Mouse (Mus musculus): Measurements from ENCODE around the gene Adcy1. TPM values are rescaled to one million over a fixed set of nuclear protein-coding genes. Genes with fewer than 3 reads are reported as not detected.
A peak's percentile ranks its signal among the peaks of the same experiment; 100 is the strongest.

The Adcy1 gene
- polyA plus RNA-seq, 1 experiment, result not detected

- no peak for TF ChIP-seq FLI1 (IDR thresholded peaks at IDR 0.05; ENCODE audit: low read length)
- TF ChIP-seq GATA1 (IDR thresholded peaks at IDR 0.05; ENCODE audit: borderline replicate concordance, low read length), result no peak
- no peaks in the 10 kb centered on the region for H3K27me3 ChIP-seq (replicated peaks)
- no peaks in the 10 kb centered on the region for H3K9me3 ChIP-seq
- no peaks in the 10 kb centered on the region for H3K4me1 ChIP-seq
- H3K36me3 ChIP-seq (replicated peaks; ENCODE audit: low read length), result no peaks in the 10 kb centered on the region
- H3K4me3 ChIP-seq (replicated peaks), result no peak overlapping the region
These were observed 121.1 kb downstream of the Adcy1 start for GRCm38 (mm10) chr11:7184420-7184819.

DNA sequence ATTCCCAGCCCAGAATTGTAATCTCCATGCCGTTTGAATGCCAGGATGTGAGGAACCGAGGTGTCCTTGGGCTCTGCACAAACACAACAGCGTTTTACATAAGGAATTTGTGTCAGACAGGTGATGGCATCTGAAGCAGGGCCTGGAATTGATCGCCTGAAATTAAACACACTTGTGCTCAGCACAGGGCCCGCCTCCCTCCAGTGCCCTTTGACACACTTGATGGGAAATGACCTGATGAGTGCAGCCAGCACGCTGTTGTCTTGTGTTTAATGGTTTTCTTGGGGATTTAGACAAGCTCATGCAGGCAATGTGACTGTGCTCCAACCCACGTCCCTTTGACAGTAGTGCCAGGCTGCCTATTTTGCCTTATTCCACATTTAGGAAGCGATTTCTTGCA, 124.2 kb downstream of the Adcy1 start:
- Histone ChIP-seq H3K9me3 (no peaks in the 10 kb centered on the region), H3K4me3 (replicated peaks) (no peak overlapping the region), H3K27me3 (replicated peaks) (no peaks in the 10 kb centered on the region), H3K36me3 (replicated peaks; ENCODE audit: low read length) (no peaks in the 10 kb centered on the region), H3K4me1 (no peaks in the 10 kb centered on the region)
- TF ChIP-seq FLI1 (IDR thresholded peaks at IDR 0.05; ENCODE audit: low read length), result no peak
- no peak for TF ChIP-seq GATA1 (IDR thresholded peaks at IDR 0.05; ENCODE audit: borderline replicate concordance, low read length)

DNA sequence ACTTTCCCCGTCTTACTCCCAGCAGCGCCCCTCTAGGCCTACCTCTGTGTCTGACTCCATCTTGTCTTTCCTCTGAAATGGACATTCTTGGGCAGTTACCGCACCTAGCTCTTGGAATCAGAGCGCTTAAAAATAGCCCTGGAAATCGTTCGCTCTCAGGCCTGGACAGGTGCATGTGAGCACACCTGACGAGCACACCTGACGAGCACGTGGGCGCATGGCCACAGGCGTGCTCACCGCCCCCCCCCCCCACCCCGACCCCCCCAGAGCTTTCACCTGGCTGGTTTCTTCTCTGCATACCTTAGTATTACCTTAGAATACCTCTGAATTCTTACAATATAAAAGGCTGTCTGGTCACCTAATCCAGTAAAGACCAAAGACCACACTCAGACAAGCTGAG, 125.2 kb downstream of the Adcy1 start, which contains the start of gene Gm11985:
TSS of gene Gm11985 (minus strand) at position 101 of the 400 bp plus-strand sequence.
- TF ChIP-seq FLI1 (IDR thresholded peaks at IDR 0.05; ENCODE audit: low read length) (no peak), GATA1 (IDR thresholded peaks at IDR 0.05; ENCODE audit: borderline replicate concordance, low read length) (no peak)
- Histone ChIP-seq H3K4me1 (no peaks in the 10 kb centered on the region), H3K9me3 (no peaks in the 10 kb centered on the region), H3K4me3 (replicated peaks) (no peak within 1 kb of the TSS), H3K36me3 (replicated peaks; ENCODE audit: low read length) (no peaks in the 10 kb centered on the region), H3K27me3 (replicated peaks) (no peaks in the 10 kb centered on the region)

DNA sequence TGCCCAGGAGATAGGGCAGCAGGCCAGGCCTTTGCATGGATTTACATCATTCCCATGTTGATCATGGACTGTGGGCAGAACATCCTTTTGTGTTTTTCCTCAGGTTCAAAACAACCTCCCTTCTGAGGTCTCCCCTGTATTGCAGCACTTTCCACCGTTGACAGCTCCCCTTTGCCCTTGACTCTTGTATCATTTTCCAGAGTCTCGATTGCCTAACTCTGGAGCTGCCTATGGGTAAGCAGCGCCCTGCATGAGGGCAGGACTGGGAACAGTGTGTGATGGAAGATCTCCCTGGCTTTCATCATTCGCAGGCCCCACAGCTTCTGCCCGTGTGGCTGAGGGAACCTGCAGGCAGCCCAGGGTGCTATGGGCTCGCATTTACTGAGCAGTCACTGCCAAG, 129.4 kb downstream of the Adcy1 start:
- H3K4me1 ChIP-seq, result no peaks in the 10 kb centered on the region
- H3K36me3 ChIP-seq (replicated peaks; ENCODE audit: low read length), result no peaks in the 10 kb centered on the region
- H3K9me3 ChIP-seq, result peaks cover 11% of the 10 kb centered on the region
- H3K27me3 ChIP-seq (replicated peaks), result no peaks in the 10 kb centered on the region
- H3K4me3 ChIP-seq (replicated peaks), result no peak overlapping the region
- no peak for TF ChIP-seq FLI1 (IDR thresholded peaks at IDR 0.05; ENCODE audit: low read length)
- no peak for TF ChIP-seq GATA1 (IDR thresholded peaks at IDR 0.05; ENCODE audit: borderline replicate concordance, low read length)

GRCm38 (mm10) chr11:7193134-7193533, 129.8 kb downstream of the Adcy1 start:
- peaks cover 14% of the 10 kb centered on the region for H3K9me3 ChIP-seq
- no peaks in the 10 kb centered on the region for H3K4me1 ChIP-seq
- H3K36me3 ChIP-seq (replicated peaks; ENCODE audit: low read length), result no peaks in the 10 kb centered on the region
- H3K27me3 ChIP-seq (replicated peaks), result no peaks in the 10 kb centered on the region
- H3K4me3 ChIP-seq (replicated peaks), result no peak overlapping the region
- TF ChIP-seq FLI1 (IDR thresholded peaks at IDR 0.05; ENCODE audit: low read length), result no peak
- no peak for TF ChIP-seq GATA1 (IDR thresholded peaks at IDR 0.05; ENCODE audit: borderline replicate concordance, low read length)

- H3K4me3 ChIP-seq (replicated peaks), result no peak overlapping the region
- no peaks in the 10 kb centered on the region for H3K36me3 ChIP-seq (replicated peaks; ENCODE audit: low read length)
- no peaks in the 10 kb centered on the region for H3K4me1 ChIP-seq
- TF ChIP-seq GATA1 (IDR thresholded peaks at IDR 0.05; ENCODE audit: borderline replicate concordance, low read length) (no peak), FLI1 (IDR thresholded peaks at IDR 0.05; ENCODE audit: low read length) (no peak)
- peaks cover 14% of the 10 kb centered on the region for H3K9me3 ChIP-seq
- no peaks in the 10 kb centered on the region for H3K27me3 ChIP-seq (replicated peaks)
These were observed 131.4 kb downstream of the Adcy1 start for GRCm38 (mm10) chr11:7194432-7195311.

- H3K9me3 ChIP-seq, result peaks cover 14% of the 10 kb centered on the region
- TF ChIP-seq FLI1 (IDR thresholded peaks at IDR 0.05; ENCODE audit: low read length), result no peak
- TF ChIP-seq GATA1 (IDR thresholded peaks at IDR 0.05; ENCODE audit: borderline replicate concordance, low read length), result no peak
These were observed 132.0 kb downstream of the Adcy1 start for GRCm38 (mm10) chr11:7195312-7195685.

GRCm38 (mm10) chr11:7197491-7197941, 134.2 kb downstream of the Adcy1 start, which contains the start of gene Igfbp1:
Gene Igfbp1 (plus strand): TSS chr11:7197782.
- Histone ChIP-seq H3K9me3 (peaks cover 14% of the 10 kb centered on the region), H3K4me3 (replicated peaks) (peak within 1 kb of the TSS; percentile 40), H3K4me1 (no peaks in the 10 kb centered on the region), H3K36me3 (replicated peaks; ENCODE audit: low read length) (no peaks in the 10 kb centered on the region), H3K27me3 (replicated peaks) (no peaks in the 10 kb centered on the region)
- TF ChIP-seq FLI1 (IDR thresholded peaks at IDR 0.05; ENCODE audit: low read length) (no peak), GATA1 (IDR thresholded peaks at IDR 0.05; ENCODE audit: borderline replicate concordance, low read length) (no peak)

More at GRCm38 (mm10) chr11:7195312-7195685, 132.0 kb downstream of the Adcy1 start:
- Histone ChIP-seq H3K4me3 (replicated peaks) (no peak overlapping the region), H3K27me3 (replicated peaks) (no peaks in the 10 kb centered on the region), H3K36me3 (replicated peaks; ENCODE audit: low read length) (no peaks in the 10 kb centered on the region), H3K4me1 (no peaks in the 10 kb centered on the region)

GRCm38 (mm10) chr11:7198006-7198405, 134.7 kb downstream of the Adcy1 start:
- H3K27me3 ChIP-seq (replicated peaks), result no peaks in the 10 kb centered on the region
- no peak for TF ChIP-seq FLI1 (IDR thresholded peaks at IDR 0.05; ENCODE audit: low read length)
- TF ChIP-seq GATA1 (IDR thresholded peaks at IDR 0.05; ENCODE audit: borderline replicate concordance, low read length), result no peak
- H3K4me1 ChIP-seq, result no peaks in the 10 kb centered on the region
- peaks cover 14% of the 10 kb centered on the region for H3K9me3 ChIP-seq
- H3K4me3 ChIP-seq (replicated peaks), result peak overlapping the region; percentile 40
- H3K36me3 ChIP-seq (replicated peaks; ENCODE audit: low read length), result no peaks in the 10 kb centered on the region

Data from megakaryocyte, embryonic 14.5 days (primary cell).